Mouse (Mus musculus): Measurements from ENCODE around the gene Sestd1. TPM values are rescaled to one million over a fixed set of nuclear protein-coding genes. Genes with fewer than 3 reads are reported as not detected.

Sestd1 gene
- total and polyA plus RNA-seq, 3 experiments: not detected

GRCm38 (mm10) chr2:77248416-77248815 is 32.0 kb downstream of the Sestd1 start:
- DNase-seq (ENCODE audit: low read depth, low spot score): no peak
- H3K27me3 ChIP-seq (ENCODE audit: control insufficient read depth in 1 of 2, insufficient read depth in 2 of 2, low read length in 2 of 2): no peaks in the 10 kb centered on the region; a peak in 1 of 4 replicates
- no peaks in the 10 kb centered on the region for H3K79me2 ChIP-seq (ENCODE audit: control insufficient read depth, insufficient read depth, low read length, poor library complexity)
- H3K27ac ChIP-seq (ENCODE audit: control insufficient read depth, low read depth, low read length): no peak overlapping the region
- H3K9ac ChIP-seq (ENCODE audit: control insufficient read depth, low read depth, low read length, poor library complexity, severe bottlenecking): no peak overlapping the region
- no peak overlapping the region for H3K4me3 ChIP-seq (ENCODE audit: control insufficient read depth in 1 of 2, insufficient read depth in 1 of 2, low read depth in 2 of 2, low read length in 2 of 2)
- H3K9me3 ChIP-seq (replicated peaks; ENCODE audit: insufficient read depth, low read length): no peaks in the 10 kb centered on the region
- TF ChIP-seq ZMIZ1 (IDR thresholded peaks at IDR 0.05; ENCODE audit: low read depth, low read length): no peak
- no peak for TF ChIP-seq MYC (IDR thresholded peaks at IDR 0.05; ENCODE audit: low read depth, low read length)
- no peak for TF ChIP-seq CTCF (IDR thresholded peaks at IDR 0.05 in 2 of 3, conservative IDR thresholded peaks at IDR 0.05 in 1 of 3; ENCODE audit: control insufficient read depth in 1 of 3, insufficient read depth in 1 of 3, low read depth in 2 of 3, low read length in 3 of 3, poor library complexity in 1 of 3, severe bottlenecking in 1 of 3)
- TF ChIP-seq GABPA (IDR thresholded peaks at IDR 0.05; ENCODE audit: low read depth, low read length): no peak
- TF ChIP-seq JUND (IDR thresholded peaks at IDR 0.05; ENCODE audit: low read depth, low read length): no peak
- TF ChIP-seq POLR2A (IDR thresholded peaks at IDR 0.05; ENCODE audit: control insufficient read depth in 1 of 2, insufficient read depth in 1 of 2, low read depth in 1 of 2, low read length in 2 of 2, poor library complexity in 1 of 2): no peak
- no peak for TF ChIP-seq SIN3A (IDR thresholded peaks at IDR 0.05; ENCODE audit: low read length)
- no peak for TF ChIP-seq KAT2A (conservative IDR thresholded peaks at IDR 0.05; ENCODE audit: low read depth, low read length)
- TF ChIP-seq MAZ (IDR thresholded peaks at IDR 0.05; ENCODE audit: low read depth, low read length): no peak
- TF ChIP-seq TAL1 (IDR thresholded peaks at IDR 0.05; ENCODE audit: low read length): no peak
- TF ChIP-seq MAFK (IDR thresholded peaks at IDR 0.05; ENCODE audit: borderline replicate concordance, low read depth, low read length): no peak
- no peak for TF ChIP-seq NRF1 (IDR thresholded peaks at IDR 0.05; ENCODE audit: insufficient read depth, low read depth, low read length, poor library complexity, severe bottlenecking)
- no peak for TF ChIP-seq NELFE (IDR thresholded peaks at IDR 0.05; ENCODE audit: low read depth, low read length)
- TF ChIP-seq POLR2AphosphoS5 (IDR thresholded peaks at IDR 0.05; ENCODE audit: borderline replicate concordance, low read depth, low read length): no peak
- TF ChIP-seq CHD2 (IDR thresholded peaks at IDR 0.05; ENCODE audit: low read length): no peak
- no peak for TF ChIP-seq RCOR1 (IDR thresholded peaks at IDR 0.05; ENCODE audit: low read depth, low read length)
- no peak for TF ChIP-seq TCF12 (IDR thresholded peaks at IDR 0.05; ENCODE audit: low read depth, low read length)
- TF ChIP-seq MAX (IDR thresholded peaks at IDR 0.05; ENCODE audit: low read length): no peak
- TF ChIP-seq SMC3 (IDR thresholded peaks at IDR 0.05; ENCODE audit: low read depth, low read length): no peak
- no peaks in the 10 kb centered on the region for H3K36me3 ChIP-seq (ENCODE audit: control insufficient read depth in 1 of 2, insufficient read depth in 2 of 2, low read length in 2 of 2)
- no peaks in the 10 kb centered on the region for H3K4me1 ChIP-seq (ENCODE audit: control insufficient read depth in 1 of 2, insufficient read depth in 2 of 2, low read length in 2 of 2)

GRCm38 (mm10) chr2:77247200-77247830 is 33.1 kb downstream of the Sestd1 start:
- TF ChIP-seq TCF12 (IDR thresholded peaks at IDR 0.05; ENCODE audit: low read depth, low read length) (no peak), NRF1 (IDR thresholded peaks at IDR 0.05; ENCODE audit: insufficient read depth, low read depth, low read length, poor library complexity, severe bottlenecking) (no peak), SIN3A (IDR thresholded peaks at IDR 0.05; ENCODE audit: low read length) (no peak)
- Histone ChIP-seq H3K4me1 (ENCODE audit: control insufficient read depth in 1 of 2, insufficient read depth in 2 of 2, low read length in 2 of 2) (no peaks in the 10 kb centered on the region), H3K27me3 (ENCODE audit: control insufficient read depth in 1 of 2, insufficient read depth in 2 of 2, low read length in 2 of 2) (no peaks in the 10 kb centered on the region; a peak in 1 of 4 replicates), H3K9ac (ENCODE audit: control insufficient read depth, low read depth, low read length, poor library complexity, severe bottlenecking) (no peak overlapping the region), H3K36me3 (ENCODE audit: control insufficient read depth in 1 of 2, insufficient read depth in 2 of 2, low read length in 2 of 2) (no peaks in the 10 kb centered on the region), H3K4me3 (ENCODE audit: control insufficient read depth in 1 of 2, insufficient read depth in 1 of 2, low read depth in 2 of 2, low read length in 2 of 2) (no peak overlapping the region), H3K9me3 (replicated peaks; ENCODE audit: insufficient read depth, low read length) (no peaks in the 10 kb centered on the region), H3K27ac (ENCODE audit: control insufficient read depth, low read depth, low read length) (no peak overlapping the region), H3K79me2 (ENCODE audit: control insufficient read depth, insufficient read depth, low read length, poor library complexity) (no peaks in the 10 kb centered on the region)
- no peak for DNase-seq (ENCODE audit: low read depth, low spot score)
